Mouse (Mus musculus): ENCODE data around the gene Gm28635. TPM values are rescaled to one million over a fixed set of nuclear protein-coding genes. Genes with fewer than 3 reads are reported as not detected.

Gm28635 gene
- polyA plus RNA-seq (2014; fragmentation: Nextera tagmentation; extraction: Ambion mirVana): not detected in 2 replicates

- H3K36me3 ChIP-seq (ENCODE audit: control insufficient read depth, insufficient read depth, low read length): peaks cover 7% of the 10 kb centered on the region; the same call in 1 of the 2 replicates
- peak within 1 kb of the TSS; percentile 90 for H3K9ac ChIP-seq (ENCODE audit: low read length)
- no peaks in the 10 kb centered on the region for H3K9me3 ChIP-seq (ENCODE audit: control insufficient read depth, low read length)
- ATAC-seq (ENCODE audit: insufficient number of reproducible peaks, low FRiP score, low TSS enrichment, low read depth) (peak; percentile 100), DNase-seq (ENCODE audit: low spot score) (peak; percentile 90)
- H3K4me2 ChIP-seq (ENCODE audit: low read depth, severe bottlenecking): peak within 1 kb of the TSS; percentile 74
- H3K4me1 ChIP-seq (ENCODE audit: control insufficient read depth, insufficient read depth, low read length): 0 out of 2 replicates have a peak, but pooled peaks cover 3% of the 10 kb centered on the region
- 0 out of 2 replicates have a peak within 1 kb of the TSS, but pooled peaks have one; percentile 42 for H3K27ac ChIP-seq (replicated peaks; ENCODE audit: low read depth, low read length)
- 0% methylated on average over 44 of the region's 44 CpGs for WGBS
- no peaks in the 10 kb centered on the region for H3K27me3 ChIP-seq (ENCODE audit: control insufficient read depth, insufficient read depth, low read length)
- H3K4me3 ChIP-seq (ENCODE audit: low read depth, low read length): peak within 1 kb of the TSS; percentile 98
Observed at GRCm38 (mm10) chr2:84677968-84678880, at the start of gene Gm28635, which contains the start of gene Med19. TSS of gene Gm28635 (minus strand) at chr2:84678041. TSS of gene Med19 (plus strand) at chr2:84678402.

GRCm38 (mm10) chr2:84727172-84727858, 49.5 kb upstream of the Gm28635 start, which contains the start of gene Clp1:
TSS of gene Clp1 (minus strand) at chr2:84727350.
- Histone ChIP-seq H3K27ac (replicated peaks; ENCODE audit: low read depth, low read length) (peak within 1 kb of the TSS; percentile 38; the same call in 1 of the 2 replicates), H3K4me1 (ENCODE audit: control insufficient read depth, insufficient read depth, low read length) (no peaks in the 10 kb centered on the region), H3K36me3 (ENCODE audit: control insufficient read depth, insufficient read depth, low read length) (peaks cover 5% of the 10 kb centered on the region; the same call in 1 of the 2 replicates), H3K4me3 (ENCODE audit: low read depth, low read length) (peak within 1 kb of the TSS; percentile 60), H3K27me3 (ENCODE audit: control insufficient read depth, insufficient read depth, low read length) (no peaks in the 10 kb centered on the region), H3K9me3 (ENCODE audit: control insufficient read depth, low read length) (no peaks in the 10 kb centered on the region), H3K4me2 (ENCODE audit: low read depth, severe bottlenecking) (peak within 1 kb of the TSS; percentile 85), H3K9ac (ENCODE audit: low read length) (peak within 1 kb of the TSS; percentile 61)
- DNase-seq (ENCODE audit: low spot score): peak; percentile 98
- peak; percentile 94 for ATAC-seq (ENCODE audit: insufficient number of reproducible peaks, low FRiP score, low TSS enrichment, low read depth)
- WGBS: under 1% methylated on average over 39 of the region's 39 CpGs

GRCm38 (mm10) chr2:84726716-84727115, 48.9 kb upstream of the Gm28635 start:
- peak; percentile 3; the same call in 1 of the 2 replicates for ATAC-seq (ENCODE audit: insufficient number of reproducible peaks, low FRiP score, low TSS enrichment, low read depth)
- whole genome bisulfite sequencing: 6% methylated on average over 9 of the region's 9 CpGs
- peak overlapping the region; percentile 60 for H3K4me3 ChIP-seq (ENCODE audit: low read depth, low read length)

GRCm38 (mm10) chr2:84725770-84726169, 47.9 kb upstream of the Gm28635 start:
- no peak overlapping the region; the same call in 1 of the 2 replicates for H3K4me3 ChIP-seq (ENCODE audit: low read depth, low read length)

More at GRCm38 (mm10) chr2:84726716-84727115, 48.9 kb upstream of the Gm28635 start:
- peaks cover 5% of the 10 kb centered on the region; the same call in 1 of the 2 replicates for H3K36me3 ChIP-seq (ENCODE audit: control insufficient read depth, insufficient read depth, low read length)
- no peaks in the 10 kb centered on the region for H3K9me3 ChIP-seq (ENCODE audit: control insufficient read depth, low read length)
- H3K27me3 ChIP-seq (ENCODE audit: control insufficient read depth, insufficient read depth, low read length): no peaks in the 10 kb centered on the region
- no peak for DNase-seq (ENCODE audit: low spot score)
- no peaks in the 10 kb centered on the region for H3K4me1 ChIP-seq (ENCODE audit: control insufficient read depth, insufficient read depth, low read length)
- peak overlapping the region; percentile 61 for H3K9ac ChIP-seq (ENCODE audit: low read length)
- H3K4me2 ChIP-seq (ENCODE audit: low read depth, severe bottlenecking): peak overlapping the region; percentile 85
- no peak overlapping the region for H3K27ac ChIP-seq (replicated peaks; ENCODE audit: low read depth, low read length)

GRCm38 (mm10) chr2:84723856-84724255, 46.0 kb upstream of the Gm28635 start:
- Histone ChIP-seq H3K36me3 (ENCODE audit: control insufficient read depth, insufficient read depth, low read length) (peaks cover 8% of the 10 kb centered on the region; the same call in 1 of the 2 replicates), H3K27ac (replicated peaks; ENCODE audit: low read depth, low read length) (no peak overlapping the region), H3K9ac (ENCODE audit: low read length) (no peak overlapping the region), H3K9me3 (ENCODE audit: control insufficient read depth, low read length) (no peaks in the 10 kb centered on the region), H3K4me1 (ENCODE audit: control insufficient read depth, insufficient read depth, low read length) (no peaks in the 10 kb centered on the region), H3K4me2 (ENCODE audit: low read depth, severe bottlenecking) (no peak overlapping the region), H3K4me3 (ENCODE audit: low read depth, low read length) (no peak overlapping the region), H3K27me3 (ENCODE audit: control insufficient read depth, insufficient read depth, low read length) (no peaks in the 10 kb centered on the region)
- no peak for ATAC-seq (ENCODE audit: insufficient number of reproducible peaks, low FRiP score, low TSS enrichment, low read depth)
- no peak for DNase-seq (ENCODE audit: low spot score)
- 96% methylated on average over 14 of the region's 14 CpGs for WGBS

More at GRCm38 (mm10) chr2:84725770-84726169, 47.9 kb upstream of the Gm28635 start:
- H3K36me3 ChIP-seq (ENCODE audit: control insufficient read depth, insufficient read depth, low read length): peaks cover 8% of the 10 kb centered on the region; the same call in 1 of the 2 replicates
- no peaks in the 10 kb centered on the region for H3K27me3 ChIP-seq (ENCODE audit: control insufficient read depth, insufficient read depth, low read length)
- no peak overlapping the region for H3K27ac ChIP-seq (replicated peaks; ENCODE audit: low read depth, low read length)
- H3K4me2 ChIP-seq (ENCODE audit: low read depth, severe bottlenecking): peak overlapping the region; percentile 85; the same call in 1 of the 2 replicates
- H3K9me3 ChIP-seq (ENCODE audit: control insufficient read depth, low read length): no peaks in the 10 kb centered on the region
- no peak for ATAC-seq (ENCODE audit: insufficient number of reproducible peaks, low FRiP score, low TSS enrichment, low read depth)
- DNase-seq (ENCODE audit: low spot score): no peak
- WGBS: 96% methylated on average over 10 of the region's 10 CpGs
- H3K9ac ChIP-seq (ENCODE audit: low read length): no peak overlapping the region
- no peaks in the 10 kb centered on the region for H3K4me1 ChIP-seq (ENCODE audit: control insufficient read depth, insufficient read depth, low read length)

- H3K4me3 ChIP-seq (ENCODE audit: low read depth, low read length): no peak overlapping the region
Observed at GRCm38 (mm10) chr2:84721182-84721581, 43.3 kb upstream of the Gm28635 start.

GRCm38 (mm10) chr2:84720718-84721117, 42.9 kb upstream of the Gm28635 start:
- Histone ChIP-seq H3K4me3 (ENCODE audit: low read depth, low read length) (no peak overlapping the region), H3K9me3 (ENCODE audit: control insufficient read depth, low read length) (no peaks in the 10 kb centered on the region), H3K4me2 (ENCODE audit: low read depth, severe bottlenecking) (no peak overlapping the region), H3K27me3 (ENCODE audit: control insufficient read depth, insufficient read depth, low read length) (no peaks in the 10 kb centered on the region), H3K4me1 (ENCODE audit: control insufficient read depth, insufficient read depth, low read length) (no peaks in the 10 kb centered on the region), H3K27ac (replicated peaks; ENCODE audit: low read depth, low read length) (no peak overlapping the region), H3K9ac (ENCODE audit: low read length) (no peak overlapping the region), H3K36me3 (ENCODE audit: control insufficient read depth, insufficient read depth, low read length) (peaks cover 7% of the 10 kb centered on the region; the same call in 1 of the 2 replicates)
- ATAC-seq (ENCODE audit: insufficient number of reproducible peaks, low FRiP score, low TSS enrichment, low read depth) (no peak), DNase-seq (ENCODE audit: low spot score) (no peak)
- 92% methylated on average over 2 of the region's 2 CpGs for WGBS

More at GRCm38 (mm10) chr2:84721182-84721581, 43.3 kb upstream of the Gm28635 start:
- Histone ChIP-seq H3K9me3 (ENCODE audit: control insufficient read depth, low read length) (no peaks in the 10 kb centered on the region), H3K27me3 (ENCODE audit: control insufficient read depth, insufficient read depth, low read length) (no peaks in the 10 kb centered on the region), H3K36me3 (ENCODE audit: control insufficient read depth, insufficient read depth, low read length) (peaks cover 8% of the 10 kb centered on the region; the same call in 1 of the 2 replicates), H3K4me1 (ENCODE audit: control insufficient read depth, insufficient read depth, low read length) (no peaks in the 10 kb centered on the region), H3K27ac (replicated peaks; ENCODE audit: low read depth, low read length) (no peak overlapping the region), H3K4me2 (ENCODE audit: low read depth, severe bottlenecking) (no peak overlapping the region), H3K9ac (ENCODE audit: low read length) (no peak overlapping the region)
- no peak for ATAC-seq (ENCODE audit: insufficient number of reproducible peaks, low FRiP score, low TSS enrichment, low read depth)
- 82% methylated on average over 3 of the region's 3 CpGs for WGBS
- DNase-seq (ENCODE audit: low spot score): no peak

- no peak for DNase-seq (ENCODE audit: low spot score)
Observed at GRCm38 (mm10) chr2:84717357-84717756, 39.5 kb upstream of the Gm28635 start.

More at GRCm38 (mm10) chr2:84717357-84717756, 39.5 kb upstream of the Gm28635 start:
- Histone ChIP-seq H3K27me3 (ENCODE audit: control insufficient read depth, insufficient read depth, low read length) (no peaks in the 10 kb centered on the region), H3K4me1 (ENCODE audit: control insufficient read depth, insufficient read depth, low read length) (0 out of 2 replicates have a peak, but pooled peaks cover 3% of the 10 kb centered on the region), H3K4me3 (ENCODE audit: low read depth, low read length) (no peak overlapping the region), H3K9me3 (ENCODE audit: control insufficient read depth, low read length) (no peaks in the 10 kb centered on the region), H3K9ac (ENCODE audit: low read length) (no peak overlapping the region), H3K36me3 (ENCODE audit: control insufficient read depth, insufficient read depth, low read length) (peaks cover 3% of the 10 kb centered on the region; the same call in 1 of the 2 replicates), H3K4me2 (ENCODE audit: low read depth, severe bottlenecking) (no peak overlapping the region), H3K27ac (replicated peaks; ENCODE audit: low read depth, low read length) (no peak overlapping the region)
- ATAC-seq (ENCODE audit: insufficient number of reproducible peaks, low FRiP score, low TSS enrichment, low read depth): no peak
- WGBS: 99% methylated on average over 4 of the region's 4 CpGs
